Mouse (Mus musculus): Measurements from ENCODE around the gene Ncan. TPM values are rescaled to one million over a fixed set of nuclear protein-coding genes. Genes with fewer than 3 reads are reported as not detected.

Ncan gene
- polyA plus RNA-seq, 1 experiment from 2014 or later, result 0.39 TPM

DNA sequence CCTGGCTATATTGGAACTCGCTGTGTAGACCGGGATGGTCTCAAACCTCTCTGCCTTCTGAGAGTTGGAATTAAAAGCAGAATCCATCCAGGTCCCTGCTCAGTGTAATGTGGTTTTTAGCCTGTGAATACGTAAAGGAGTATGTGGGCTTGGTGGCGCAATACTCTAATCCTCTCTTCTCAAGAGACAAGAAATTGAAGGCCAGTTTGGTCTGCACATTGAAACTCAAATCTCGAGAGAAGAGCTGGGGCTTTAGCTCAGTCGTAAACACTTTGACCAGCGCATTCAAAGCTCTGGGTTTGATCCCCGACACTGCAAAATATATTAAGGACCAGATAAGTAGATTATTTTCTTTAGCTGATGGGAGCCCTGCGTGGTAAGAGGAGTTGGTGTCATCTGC lies 19.3 kb upstream of the Ncan start:
- peak overlapping the region; percentile 56 for H3K9ac ChIP-seq (ENCODE audit: low read depth, low read length)
- peak overlapping the region; percentile 79 for H3K27ac ChIP-seq (ENCODE audit: low read depth, low read length)
- peaks cover 48% of the 10 kb centered on the region for H3K36me3 ChIP-seq (ENCODE audit: control insufficient read depth, insufficient read depth)
- H3K4me1 ChIP-seq (replicated peaks; ENCODE audit: control insufficient read depth, insufficient read depth, low read length), result peaks cover 6% of the 10 kb centered on the region
- ATAC-seq, result no peak
- 6% methylated on average over 9 of the region's 9 CpGs for WGBS
- H3K9me3 ChIP-seq (ENCODE audit: control insufficient read depth), result no peaks in the 10 kb centered on the region
- no peaks in the 10 kb centered on the region for H3K27me3 ChIP-seq (replicated peaks; ENCODE audit: control insufficient read depth, insufficient read depth, low read length)
- H3K4me2 ChIP-seq (replicated peaks; ENCODE audit: low read depth), result peak overlapping the region; percentile 71
- no peak for TF ChIP-seq CTCF (IDR thresholded peaks at IDR 0.05; ENCODE audit: low read depth)
- peak overlapping the region; percentile 76 for H3K4me3 ChIP-seq (ENCODE audit: low read depth, low read length)

DNA sequence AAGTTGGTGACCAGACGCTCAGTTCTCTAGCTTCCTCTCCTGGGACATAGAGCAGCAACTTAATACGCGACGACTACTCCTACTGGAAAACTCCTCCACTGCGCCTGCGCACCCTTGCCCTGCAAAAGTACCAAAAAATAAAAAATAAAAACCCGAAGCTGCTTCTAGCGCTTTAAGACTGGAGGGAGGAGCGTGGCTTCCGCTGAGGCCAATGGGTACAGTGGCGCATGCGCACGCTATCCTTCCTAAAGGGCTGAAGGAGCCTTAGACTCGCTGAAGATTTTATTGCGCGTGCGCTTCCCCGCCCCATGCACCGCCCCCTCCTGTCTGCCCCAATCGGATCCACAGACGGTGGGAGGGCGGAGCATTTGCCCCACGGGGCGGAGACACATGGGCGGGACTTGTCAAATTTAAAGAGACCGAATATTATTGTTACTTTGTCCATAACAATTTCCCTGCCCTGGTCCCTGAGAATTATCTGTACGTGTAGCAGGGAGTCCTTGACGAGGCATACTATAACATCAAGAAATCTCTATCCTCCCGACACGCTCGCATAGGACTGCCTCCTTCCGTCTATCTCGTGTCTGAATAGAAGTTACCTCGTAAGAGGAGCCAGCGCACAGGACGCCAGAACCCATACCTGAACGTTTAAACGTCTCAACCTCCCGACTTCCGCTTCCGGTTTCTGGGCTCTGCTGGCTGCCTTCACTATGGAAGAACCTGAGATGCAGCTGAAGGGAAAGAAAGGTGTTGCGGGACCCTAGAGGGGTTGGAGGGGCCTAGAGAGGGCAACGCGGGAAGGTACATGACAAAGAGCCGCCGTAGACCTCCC lies 18.6 kb upstream of the Ncan start, which contains the start of the genes Rfxank, Borcs8 and Mef2b:
Gene Rfxank (minus strand): TSS at position 129 of the 832 bp plus-strand sequence.
Gene Borcs8 (plus strand): TSS at position 474 of the 832 bp plus-strand sequence.
Gene Mef2b (plus strand): TSS at position 686 of the 832 bp plus-strand sequence.
- peaks cover 6% of the 10 kb centered on the region for H3K4me1 ChIP-seq (replicated peaks; ENCODE audit: control insufficient read depth, insufficient read depth, low read length)
- peak within 1 kb of the TSS; percentile 79 for H3K27ac ChIP-seq (ENCODE audit: low read depth, low read length)
- TF ChIP-seq CTCF (IDR thresholded peaks at IDR 0.05; ENCODE audit: low read depth), result no peak
- under 1% methylated on average over 46 of the region's 46 CpGs for WGBS
- peak; percentile 98 for ATAC-seq
- peak within 1 kb of the TSS; percentile 59 for H3K9ac ChIP-seq (ENCODE audit: low read depth, low read length)
- H3K4me2 ChIP-seq (replicated peaks; ENCODE audit: low read depth), result peak within 1 kb of the TSS; percentile 71
- peak within 1 kb of the TSS; percentile 76 for H3K4me3 ChIP-seq (ENCODE audit: low read depth, low read length)
- no peaks in the 10 kb centered on the region for H3K9me3 ChIP-seq (ENCODE audit: control insufficient read depth)
- peaks cover 48% of the 10 kb centered on the region for H3K36me3 ChIP-seq (ENCODE audit: control insufficient read depth, insufficient read depth)
- no peaks in the 10 kb centered on the region for H3K27me3 ChIP-seq (replicated peaks; ENCODE audit: control insufficient read depth, insufficient read depth, low read length)

DNA sequence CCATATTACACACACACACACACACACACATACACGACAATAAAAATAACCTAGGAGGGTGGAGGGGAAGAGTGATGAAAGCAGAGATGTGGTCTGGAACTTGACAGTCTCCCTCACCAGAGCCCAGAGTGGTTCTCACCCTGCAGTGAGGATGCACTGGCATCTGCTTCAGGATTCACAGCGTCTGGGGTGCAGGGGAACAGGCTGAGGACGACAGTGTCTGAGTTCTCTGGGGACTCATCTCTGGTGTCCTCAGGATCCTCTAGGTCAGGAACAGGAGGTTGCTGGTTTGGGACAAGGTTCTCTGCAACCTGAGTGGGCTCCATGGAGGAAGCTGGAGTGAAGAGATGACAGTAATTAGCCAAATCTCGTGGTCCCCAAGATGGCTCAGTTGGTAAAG lies 17.2 kb upstream of the Ncan start:
- ATAC-seq, result no peak
- no peak for TF ChIP-seq CTCF (IDR thresholded peaks at IDR 0.05; ENCODE audit: low read depth)
- Histone ChIP-seq H3K27ac (ENCODE audit: low read depth, low read length) (no peak overlapping the region), H3K4me3 (ENCODE audit: low read depth, low read length) (no peak overlapping the region), H3K36me3 (ENCODE audit: control insufficient read depth, insufficient read depth) (peaks cover 48% of the 10 kb centered on the region), H3K27me3 (replicated peaks; ENCODE audit: control insufficient read depth, insufficient read depth, low read length) (no peaks in the 10 kb centered on the region), H3K9ac (ENCODE audit: low read depth, low read length) (no peak overlapping the region), H3K4me1 (replicated peaks; ENCODE audit: control insufficient read depth, insufficient read depth, low read length) (peaks cover 6% of the 10 kb centered on the region), H3K4me2 (replicated peaks; ENCODE audit: low read depth) (peak overlapping the region; percentile 71), H3K9me3 (ENCODE audit: control insufficient read depth) (no peaks in the 10 kb centered on the region)
- WGBS, result 83% methylated on average over 4 of the region's 4 CpGs

DNA sequence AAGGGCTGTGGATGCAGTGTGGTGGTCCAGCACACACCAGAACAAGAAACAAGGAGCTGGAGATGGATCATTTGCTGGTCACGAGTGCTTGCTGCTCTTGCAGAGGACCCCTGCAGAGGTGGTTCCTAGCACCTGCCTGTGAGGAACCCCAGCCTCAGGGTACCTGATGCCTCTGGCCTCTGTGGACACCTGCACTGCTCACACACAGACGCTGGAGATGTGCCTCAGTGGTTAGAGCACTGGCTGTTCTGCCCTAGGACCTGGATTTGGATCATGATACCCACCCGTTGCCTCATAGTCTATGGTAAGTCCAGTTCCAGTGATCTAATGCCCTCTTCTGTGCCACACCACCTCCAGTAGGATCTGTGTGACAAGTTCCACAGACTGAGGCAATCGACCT lies 15.9 kb upstream of the Ncan start:
- ATAC-seq, result no peak
- Histone ChIP-seq H3K4me2 (replicated peaks; ENCODE audit: low read depth) (no peak overlapping the region), H3K4me3 (ENCODE audit: low read depth, low read length) (no peak overlapping the region), H3K27me3 (replicated peaks; ENCODE audit: control insufficient read depth, insufficient read depth, low read length) (no peaks in the 10 kb centered on the region), H3K27ac (ENCODE audit: low read depth, low read length) (no peak overlapping the region), H3K9me3 (ENCODE audit: control insufficient read depth) (no peaks in the 10 kb centered on the region), H3K4me1 (replicated peaks; ENCODE audit: control insufficient read depth, insufficient read depth, low read length) (peaks cover 6% of the 10 kb centered on the region), H3K9ac (ENCODE audit: low read depth, low read length) (no peak overlapping the region), H3K36me3 (ENCODE audit: control insufficient read depth, insufficient read depth) (peaks cover 35% of the 10 kb centered on the region)
- WGBS, result 86% methylated on average over 4 of the region's 4 CpGs
- no peak for TF ChIP-seq CTCF (IDR thresholded peaks at IDR 0.05; ENCODE audit: low read depth)

DNA sequence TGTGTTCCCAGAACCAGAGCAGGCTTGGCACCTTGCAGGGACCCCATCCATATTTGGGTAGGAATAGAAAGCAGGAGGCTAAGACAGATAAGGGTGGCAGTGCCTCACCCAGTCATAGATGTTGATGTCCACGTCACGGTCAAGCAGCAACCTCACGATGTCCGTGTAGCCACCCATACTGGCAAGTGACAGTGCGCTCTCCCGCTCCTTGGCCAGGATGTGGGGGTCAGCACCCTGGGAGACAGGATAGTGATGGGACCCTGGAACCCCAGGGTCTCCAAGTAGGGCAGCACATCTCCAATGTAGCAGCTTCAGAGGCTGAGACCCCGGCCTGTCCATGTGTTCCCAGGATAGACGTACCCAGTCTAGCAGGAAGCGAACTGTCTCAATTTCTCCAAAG lies 14.3 kb upstream of the Ncan start:
- Histone ChIP-seq H3K4me2 (replicated peaks; ENCODE audit: low read depth) (no peak overlapping the region), H3K9me3 (ENCODE audit: control insufficient read depth) (no peaks in the 10 kb centered on the region), H3K36me3 (ENCODE audit: control insufficient read depth, insufficient read depth) (peaks cover 34% of the 10 kb centered on the region), H3K9ac (ENCODE audit: low read depth, low read length) (no peak overlapping the region), H3K27me3 (replicated peaks; ENCODE audit: control insufficient read depth, insufficient read depth, low read length) (no peaks in the 10 kb centered on the region), H3K4me3 (ENCODE audit: low read depth, low read length) (no peak overlapping the region), H3K4me1 (replicated peaks; ENCODE audit: control insufficient read depth, insufficient read depth, low read length) (no peaks in the 10 kb centered on the region), H3K27ac (ENCODE audit: low read depth, low read length) (no peak overlapping the region)
- WGBS, result 91% methylated on average over 9 of the region's 9 CpGs
- no peak for TF ChIP-seq CTCF (IDR thresholded peaks at IDR 0.05; ENCODE audit: low read depth)
- no peak for ATAC-seq

DNA sequence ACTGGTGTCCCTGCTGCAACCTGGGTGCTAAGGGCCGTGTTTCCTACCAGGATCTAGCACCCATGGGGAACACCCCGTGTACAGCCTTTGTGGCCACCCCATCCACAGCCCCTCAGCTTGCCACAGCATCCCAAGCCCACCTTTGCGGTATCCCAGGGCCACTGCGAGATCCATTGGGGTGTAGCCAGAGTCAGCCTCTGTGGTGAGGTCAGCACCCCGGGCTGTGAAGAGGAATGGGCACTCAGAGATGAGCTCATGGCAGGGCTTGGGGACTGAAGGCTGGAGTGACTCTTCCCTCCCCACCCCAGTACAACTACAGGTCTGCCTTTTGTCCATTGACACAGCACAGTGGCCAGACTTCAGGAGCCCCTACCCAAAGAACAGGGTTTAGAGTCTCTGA lies 13.4 kb upstream of the Ncan start:
- no peaks in the 10 kb centered on the region for H3K27me3 ChIP-seq (replicated peaks; ENCODE audit: control insufficient read depth, insufficient read depth, low read length)
- no peak for TF ChIP-seq CTCF (IDR thresholded peaks at IDR 0.05; ENCODE audit: low read depth)
- H3K9me3 ChIP-seq (ENCODE audit: control insufficient read depth), result no peaks in the 10 kb centered on the region
- WGBS, result 92% methylated on average over 5 of the region's 5 CpGs
- H3K4me2 ChIP-seq (replicated peaks; ENCODE audit: low read depth), result no peak overlapping the region
- H3K9ac ChIP-seq (ENCODE audit: low read depth, low read length), result no peak overlapping the region
- no peak for ATAC-seq
- H3K4me3 ChIP-seq (ENCODE audit: low read depth, low read length), result no peak overlapping the region
- H3K36me3 ChIP-seq (ENCODE audit: control insufficient read depth, insufficient read depth), result peaks cover 34% of the 10 kb centered on the region
- H3K4me1 ChIP-seq (replicated peaks; ENCODE audit: control insufficient read depth, insufficient read depth, low read length), result 0 out of 2 replicates have a peak, but pooled peaks cover 4% of the 10 kb centered on the region
- no peak overlapping the region for H3K27ac ChIP-seq (ENCODE audit: low read depth, low read length)
